Mouse (Mus musculus): ENCODE data around the gene Pik3r1.

- TF ChIP-seq CTCF (IDR thresholded peaks at IDR 0.05; ENCODE audit: borderline replicate concordance, extremely low read depth, insufficient read depth, insufficient read length), result no peak
- no peak for TF ChIP-seq POLR2A (IDR thresholded peaks at IDR 0.05; ENCODE audit: borderline replicate concordance, extremely low read depth, insufficient read depth, insufficient read length, poor library complexity, severe bottlenecking)
These were observed 12.8 kb downstream of the Pik3r1 start for GRCm38 (mm10) chr13:101755228-101755627.

Measured in brain, embryonic 14.5 days (tissue).